Mouse (Mus musculus) MEL-GATA-1-ER (cell line): ENCODE measurements around the gene Dnajc3.
A peak's percentile ranks its signal among the peaks of the same experiment; 100 is the strongest.

ENCODE experiments used
- DNase-seq: peaks from one replicate; pipeline ENCODE4 v3.0.0-alpha.2; 2012; ENCODE audit warnings: low read depth; ENCODE audit errors: extremely low read depth

Dnajc3 gene

DNA sequence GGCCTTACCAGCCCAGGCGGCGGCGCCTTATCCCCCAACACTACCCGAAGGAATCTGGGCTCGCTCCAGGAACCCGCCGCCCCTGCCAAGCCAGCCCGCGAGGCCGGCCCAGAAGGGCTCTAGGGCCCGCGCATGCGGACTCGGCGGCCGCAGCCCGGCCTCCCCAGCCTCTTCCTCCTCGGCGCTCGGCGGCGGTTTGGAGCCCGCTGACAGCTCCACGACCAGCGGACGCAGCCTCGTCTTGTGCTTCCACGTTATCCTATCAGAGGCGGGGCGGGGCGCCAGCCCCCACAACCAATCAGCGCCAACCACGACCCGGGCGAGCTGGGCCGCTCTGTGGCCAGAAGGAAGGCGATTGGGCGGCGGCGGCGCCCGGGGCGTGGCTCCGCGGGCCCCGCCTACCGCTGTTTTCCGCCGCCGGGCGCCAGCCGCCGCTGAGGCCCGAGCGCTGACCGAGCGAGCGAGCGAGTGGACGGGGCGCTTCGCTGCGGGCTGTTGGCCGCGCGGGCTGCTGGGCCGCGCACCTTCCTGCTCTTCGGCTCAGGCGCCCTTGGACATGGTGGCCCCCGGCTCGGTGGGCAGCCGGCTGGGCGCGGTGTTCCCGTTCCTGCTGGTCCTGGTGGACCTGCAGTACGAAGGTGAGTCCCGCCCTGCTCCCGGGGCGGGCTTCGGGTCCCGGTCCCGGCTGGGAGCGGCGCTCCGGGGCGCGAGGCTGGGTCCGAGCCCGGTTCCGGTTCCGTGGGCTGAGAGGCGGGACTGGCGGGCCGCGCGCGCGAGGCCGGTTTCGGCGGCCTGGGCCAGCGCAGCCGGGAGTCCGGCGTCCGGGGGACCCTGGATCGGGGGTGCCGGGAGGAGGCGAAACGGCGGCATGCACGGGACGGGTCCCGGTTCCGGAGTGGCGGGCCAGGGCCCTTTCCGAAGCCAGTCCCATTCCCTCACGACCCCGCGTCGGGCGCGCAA lies at the start of gene Dnajc3:
Dnajc3 (plus strand) TSS at position 444 of the 960 bp plus-strand sequence.
- DNase-seq: peak; percentile 73

DNA sequence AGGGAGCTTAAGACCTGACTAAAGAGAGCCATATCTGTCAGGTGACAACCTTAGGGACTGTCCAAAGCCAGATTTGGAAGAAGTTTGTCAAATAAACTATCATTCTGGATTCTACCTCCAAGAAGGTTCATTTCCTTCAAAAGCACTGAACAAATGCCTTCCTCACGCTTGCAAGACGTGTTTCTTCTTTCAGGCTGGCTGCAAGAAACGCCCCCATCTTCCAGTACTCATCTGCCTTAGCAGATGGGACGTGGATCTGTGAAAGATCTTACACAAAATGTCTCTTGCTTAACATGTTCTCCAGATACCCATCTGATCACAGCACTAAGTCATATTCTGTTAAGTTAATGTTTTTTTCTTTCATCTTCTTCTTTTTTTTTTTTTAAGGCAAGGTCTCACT lies 47.7 kb upstream of the Dnajc3 start:
- DNase-seq: no peak

- DNase-seq: no peak
Observed at GRCm38 (mm10) chr14:118895228-118895627, 42.5 kb upstream of the Dnajc3 start.

DNA sequence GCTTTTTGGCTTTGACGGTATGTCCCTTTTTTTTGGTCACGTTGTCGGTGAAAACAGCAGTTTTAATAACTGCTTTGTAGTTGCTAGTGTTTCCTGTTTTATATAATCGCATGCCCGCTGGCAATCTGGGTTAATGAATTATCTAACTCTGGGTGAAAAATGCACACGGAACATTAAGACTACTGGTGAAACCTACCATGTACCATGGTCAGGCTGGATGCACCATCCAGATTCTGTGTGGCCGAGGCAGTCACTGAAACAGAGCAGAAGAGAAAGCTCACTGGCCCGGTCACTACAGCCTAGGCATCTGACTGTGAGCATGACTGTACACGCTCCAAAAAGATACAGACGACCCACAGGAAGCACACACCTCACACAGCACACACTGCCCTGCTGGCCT lies 42.1 kb upstream of the Dnajc3 start:
- no peak for DNase-seq

DNA sequence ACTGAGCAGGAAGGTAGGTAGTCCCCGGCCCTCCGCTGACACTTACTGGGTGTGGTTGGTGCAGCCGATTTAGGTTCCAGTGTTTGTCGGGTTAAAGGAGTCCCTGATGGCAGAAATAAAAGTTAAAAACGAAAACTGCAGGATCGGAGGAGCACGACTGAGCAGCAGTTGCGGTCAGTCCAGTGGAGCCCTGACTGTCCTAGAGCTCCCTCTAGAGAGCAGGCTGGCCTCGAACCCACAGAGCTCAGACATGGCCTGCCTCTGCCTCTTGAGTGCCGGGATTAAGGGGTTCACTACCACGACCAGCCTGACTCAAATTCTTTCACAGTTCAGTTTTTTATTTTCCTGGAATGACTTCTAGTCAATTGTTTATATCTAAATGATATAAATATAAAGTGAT lies 37.8 kb upstream of the Dnajc3 start:
- no peak for DNase-seq

GRCm38 (mm10) chr14:118900911-118901310 lies 36.9 kb upstream of the Dnajc3 start:
- DNase-seq: no peak

GRCm38 (mm10) chr14:118903397-118903796 lies 34.4 kb upstream of the Dnajc3 start:
- no peak for DNase-seq

GRCm38 (mm10) chr14:118903867-118904562 lies 33.8 kb upstream of the Dnajc3 start:
- no peak for DNase-seq

- no peak for DNase-seq
Observed at GRCm38 (mm10) chr14:118907592-118907991, 30.2 kb upstream of the Dnajc3 start.

- no peak for DNase-seq
Observed at GRCm38 (mm10) chr14:118909872-118910271, 27.9 kb upstream of the Dnajc3 start.

GRCm38 (mm10) chr14:118910332-118911222 lies 27.2 kb upstream of the Dnajc3 start:
- no peak for DNase-seq

GRCm38 (mm10) chr14:118911521-118911920 lies 26.3 kb upstream of the Dnajc3 start:
- DNase-seq: no peak

- DNase-seq: no peak
Observed at GRCm38 (mm10) chr14:118913651-118914050, 24.1 kb upstream of the Dnajc3 start.

DNA sequence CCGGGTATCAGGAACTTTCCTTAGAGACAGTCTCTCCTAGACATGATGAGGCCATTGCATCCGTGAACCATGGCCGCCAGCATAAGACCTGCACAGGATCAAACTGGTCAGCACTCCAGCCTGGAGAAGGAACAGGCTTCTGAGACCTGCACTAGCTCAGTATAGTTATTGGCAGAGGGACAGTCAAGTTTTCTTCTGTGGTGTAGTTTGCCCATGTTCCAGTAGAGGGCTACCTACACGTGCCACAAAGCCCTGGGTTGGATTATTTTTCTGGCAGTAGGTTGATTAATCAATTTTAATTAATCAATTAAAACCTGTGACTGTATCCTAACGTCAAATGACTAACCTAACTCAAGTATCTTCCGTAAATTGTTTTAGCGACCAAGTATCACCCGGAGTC lies 18.8 kb upstream of the Dnajc3 start:
- no peak for DNase-seq

- no peak for DNase-seq
Observed at GRCm38 (mm10) chr14:118920654-118921053, 17.1 kb upstream of the Dnajc3 start.

GRCm38 (mm10) chr14:118922251-118922650 lies 15.5 kb upstream of the Dnajc3 start:
- DNase-seq: no peak

- DNase-seq: no peak
Observed at GRCm38 (mm10) chr14:118922667-118923184, 15.1 kb upstream of the Dnajc3 start.

DNA sequence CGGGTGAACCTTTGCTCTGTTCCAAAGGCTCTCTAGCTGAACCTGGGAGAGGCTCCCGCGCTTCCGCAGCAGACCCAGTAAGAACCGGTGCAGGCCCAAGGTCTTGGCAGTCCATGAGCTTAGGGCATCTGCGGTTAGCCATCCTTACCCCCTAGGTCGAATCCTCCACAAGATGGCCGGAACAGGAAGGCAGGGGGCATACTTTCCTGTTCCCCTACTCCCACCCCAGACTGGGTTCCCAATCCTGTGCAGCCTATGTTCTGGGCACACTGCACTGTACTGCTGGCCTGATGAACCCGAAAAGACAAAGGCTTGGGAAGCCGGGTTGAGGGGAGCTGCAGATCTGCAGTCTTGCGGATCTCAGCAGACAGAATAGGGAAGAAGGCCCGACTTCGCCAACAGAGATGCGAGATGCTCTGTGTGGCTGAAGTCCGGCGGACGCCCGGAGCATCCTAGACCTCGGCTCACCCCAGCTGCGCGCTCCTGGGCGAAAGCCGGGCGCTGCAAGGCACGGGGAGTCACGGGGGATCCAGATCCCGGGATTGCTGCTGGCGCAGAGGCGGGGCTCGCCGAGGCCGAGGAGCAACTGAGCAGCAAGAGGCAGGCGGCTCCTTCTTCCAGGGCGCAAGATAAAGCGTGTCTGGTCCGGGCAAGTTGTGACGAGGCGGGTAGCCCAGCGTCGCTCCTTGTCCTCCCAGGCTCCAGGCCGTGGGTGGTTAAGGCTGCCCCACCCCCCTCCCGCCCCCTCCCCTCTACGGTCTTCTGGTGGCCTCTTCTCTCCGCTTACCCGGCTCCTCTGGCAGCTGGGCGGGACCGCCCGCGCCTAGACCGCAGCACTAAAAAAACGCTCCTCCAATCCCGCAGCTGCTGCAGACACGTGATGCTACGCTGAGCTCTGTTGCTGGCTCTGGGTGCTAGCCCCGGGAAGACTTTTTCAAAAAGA lies 12.8 kb upstream of the Dnajc3 start, which contains the start of gene Dzip1:
Dzip1 (minus strand) TSS at position 788 of the 943 bp plus-strand sequence.
- no peak for DNase-seq

DNA sequence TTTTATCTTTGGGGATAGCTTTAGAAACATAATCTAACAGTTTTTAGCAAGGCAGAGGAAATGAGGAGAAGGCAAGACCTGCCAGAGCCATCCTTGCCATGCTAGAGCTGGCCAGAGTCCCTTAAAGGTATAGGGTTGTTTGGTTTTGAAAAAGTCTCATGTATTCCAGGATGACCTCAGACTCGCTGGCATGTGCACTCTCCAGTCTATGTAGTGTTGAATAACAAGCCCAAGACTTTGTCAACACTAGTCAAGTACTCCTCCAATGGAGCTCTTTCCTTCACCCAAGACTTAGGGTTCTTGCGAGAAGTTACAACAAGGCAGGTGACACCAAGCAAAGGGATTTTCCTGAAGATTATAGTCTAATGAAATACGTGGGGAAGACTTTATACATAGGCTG lies 9.2 kb upstream of the Dnajc3 start:
- DNase-seq: no peak

DNA sequence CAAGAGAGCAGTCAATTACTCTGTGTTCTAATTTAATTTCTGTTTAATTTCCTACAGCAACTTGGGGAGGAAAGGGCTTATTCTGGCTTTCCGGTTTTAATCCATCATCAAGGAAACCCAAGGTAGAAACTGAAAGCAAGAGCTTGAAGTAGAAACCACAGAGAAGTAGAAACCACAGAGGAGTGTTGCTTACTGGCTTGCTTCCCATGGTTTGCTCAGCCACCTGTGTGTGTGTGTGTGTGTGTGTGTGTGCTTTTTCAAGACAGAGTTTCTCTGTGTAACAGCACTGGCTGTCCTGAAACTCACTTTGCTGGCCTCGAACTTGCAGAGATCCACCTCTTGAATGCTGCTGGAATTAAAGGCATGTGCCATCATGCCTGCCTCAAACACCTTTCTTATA lies 8.0 kb upstream of the Dnajc3 start:
- DNase-seq: no peak
